Comparison of ENCODE assay signal across 11 mouse cellular contexts in the genomic region with DNA sequence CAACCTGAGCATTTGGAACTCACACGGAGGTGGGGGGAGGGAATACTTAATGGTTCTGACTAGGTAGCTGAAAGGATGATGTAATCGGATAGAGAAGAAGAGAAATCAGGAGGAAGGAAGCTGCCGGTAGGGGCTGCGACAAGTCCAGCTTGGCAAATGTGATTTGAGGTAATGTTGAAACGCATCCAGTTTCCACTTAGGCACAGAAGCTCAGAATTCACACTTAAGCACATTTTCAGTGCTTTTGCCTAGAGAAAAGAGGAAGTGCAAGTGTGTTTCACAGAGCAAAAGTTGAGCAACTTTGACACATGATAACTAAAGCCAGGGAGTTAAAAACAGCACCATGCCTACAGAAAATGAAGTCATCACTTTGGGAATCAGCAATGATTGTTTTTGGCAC. TPM values are rescaled to one million over a fixed set of nuclear protein-coding genes. Genes with fewer than 3 reads are reported as not detected.
DNase-seq lines count a peak whose midpoint lies in the region; ATAC-seq lines count a peak whose summit lies in the region.
"Had no signal": no experiment of that assay in that cellular context is flagged by ENCODE, and none has a peak within 500 bp of the region (broad histone marks: within the 10 kb centered on the region; RNA-seq: fewer than 3 reads in every experiment).

No protein-coding gene starts in this region.

- whole genome bisulfite sequencing in heart, embryonic 12.5 days: 39% methylated on average over 5 of the region's 5 CpGs
- 30% methylated on average over 5 of the region's 5 CpGs for WGBS in liver, embryonic 11.5 days
- 38% methylated on average over 5 of the region's 5 CpGs for WGBS in stomach, embryonic 16.5 days

- ATAC-seq in heart, embryonic 12.5 days (ENCODE audit: insufficient number of reproducible peaks, low FRiP score): no peak
- no peak for ATAC-seq in liver, embryonic 11.5 days (replicated peaks; ENCODE audit: low FRiP score)
- no peak for ATAC-seq in stomach, embryonic 16.5 days (ENCODE audit: insufficient read depth, low FRiP score)
- no peak for ATAC-seq in inflammation-experienced regulatory T-cells, adult 6 months

- H3K4me3 ChIP-seq in heart, embryonic 12.5 days: no peak overlapping the region
- no peak overlapping the region for H3K4me3 ChIP-seq in liver, embryonic 11.5 days (ENCODE audit: low read depth, low read length)
- no peak overlapping the region for H3K4me3 ChIP-seq in stomach, embryonic 16.5 days (replicated peaks; ENCODE audit: low read length)
- H3K4me3 ChIP-seq: neural tube, embryonic 13.5 days had no signal

- H3K27me3 ChIP-seq in heart, embryonic 12.5 days (replicated peaks): no peaks in the 10 kb centered on the region
- H3K27me3 ChIP-seq in liver, embryonic 11.5 days (replicated peaks; ENCODE audit: control insufficient read depth, insufficient read depth, low read length): no peaks in the 10 kb centered on the region
- no peaks in the 10 kb centered on the region for H3K27me3 ChIP-seq in stomach, embryonic 16.5 days (ENCODE audit: control insufficient read depth, insufficient read depth, low read length)
- H3K27me3 ChIP-seq: neural tube, embryonic 13.5 days had no signal

- H3K36me3 ChIP-seq in heart, embryonic 12.5 days: peaks cover 2% of the 10 kb centered on the region; the same call in 1 of the 2 replicates
- peaks cover 8% of the 10 kb centered on the region; the same call in 1 of the 2 replicates for H3K36me3 ChIP-seq in liver, embryonic 11.5 days (ENCODE audit: control insufficient read depth, insufficient read depth, low read length)
- no peaks in the 10 kb centered on the region; the same call in 1 of the 2 replicates for H3K36me3 ChIP-seq in stomach, embryonic 16.5 days (ENCODE audit: control insufficient read depth, insufficient read depth, low read length)

- no peak for DNase-seq in heart, adult 8-10 months (ENCODE audit: low spot score)
- DNase-seq in spleen, postnatal 36 days (ENCODE audit: low spot score in 2 of 2): peak; percentile 34 to 51
- DNase-seq in spleen, adult 18-20 months: no peak
- DNase-seq in liver, embryonic 11.5 days (ENCODE audit: low spot score): no peak
- no peak for DNase-seq in cerebellum, adult 9-11 months

- no peak overlapping the region for H3K9ac ChIP-seq in heart, embryonic 12.5 days
- H3K9ac ChIP-seq in liver, embryonic 11.5 days (ENCODE audit: low read depth, low read length): no peak overlapping the region
- H3K9ac ChIP-seq in stomach, embryonic 16.5 days (ENCODE audit: low read length): no peak overlapping the region
- H3K9ac ChIP-seq: neural tube, embryonic 13.5 days had no signal

- H3K4me2 ChIP-seq in heart, embryonic 12.5 days: no peak overlapping the region
- H3K4me2 ChIP-seq in liver, embryonic 11.5 days: no peak overlapping the region
- H3K4me2 ChIP-seq in stomach, embryonic 16.5 days (ENCODE audit: low read depth, low read length): no peak overlapping the region
- H3K4me2 ChIP-seq: neural tube, embryonic 13.5 days had no signal

- H3K27ac ChIP-seq in heart, embryonic 12.5 days (ENCODE audit: poor library complexity, severe bottlenecking): 0 out of 2 replicates have a peak overlapping the region, but pooled peaks have one; percentile 13
- peak overlapping the region; percentile 89; the same call in 1 of the 2 replicates for H3K27ac ChIP-seq in liver, embryonic 11.5 days (ENCODE audit: low read depth, low read length)
- peak overlapping the region; percentile 49; the same call in 1 of the 2 replicates for H3K27ac ChIP-seq in stomach, embryonic 16.5 days (ENCODE audit: low read length)
- H3K27ac ChIP-seq: neural tube, embryonic 13.5 days had no signal

- H3K4me1 ChIP-seq in heart, embryonic 12.5 days (replicated peaks): peaks cover 37% of the 10 kb centered on the region
- peaks cover 58% of the 10 kb centered on the region for H3K4me1 ChIP-seq in liver, embryonic 11.5 days (replicated peaks; ENCODE audit: control insufficient read depth, insufficient read depth, low read length)
- H3K4me1 ChIP-seq in stomach, embryonic 16.5 days (ENCODE audit: control insufficient read depth, insufficient read depth, low read length): peaks cover 19% of the 10 kb centered on the region

- no peaks in the 10 kb centered on the region for H3K9me3 ChIP-seq in heart, embryonic 12.5 days (replicated peaks)
- H3K9me3 ChIP-seq in liver, embryonic 11.5 days (ENCODE audit: control insufficient read depth, low read length): no peaks in the 10 kb centered on the region
- no peaks in the 10 kb centered on the region for H3K9me3 ChIP-seq in stomach, embryonic 16.5 days (replicated peaks; ENCODE audit: control insufficient read depth, low read length)
- H3K9me3 ChIP-seq: neural tube, embryonic 13.5 days had no signal

RNA-seq across cellular contexts. Expression of a gene that starts 8.4 kb away (rescaled TPM):
- 20.1 and 21.6 TPM in 2 replicates for polyA plus RNA-seq in heart, embryonic 12.5 days (2016; fragmentation: Nextera tagmentation; extraction: Ambion mirVana)
- 10 to 100 TPM; 22.2 to 27.6 (median 25.6) TPM for total RNA-seq in heart, adult 8-10 months (2022)
- 43.8 and 46.9 TPM in 2 replicates for polyA plus RNA-seq in liver, embryonic 11.5 days (2014; fragmentation: Nextera tagmentation; extraction: Ambion mirVana)
- polyA plus RNA-seq in stomach, embryonic 16.5 days (2015; fragmentation: Nextera tagmentation; extraction: Ambion mirVana): 42.4 and 42.5 TPM in 2 replicates
- 10 to 100 TPM; 34.8 to 45.1 (median 41.8) TPM for polyA plus RNA-seq in inflammation-experienced regulatory T-cells, adult 6 months (2017; shearing (Covaris generic))

RNA-seq across cellular contexts. Expression of a gene that starts 19.5 kb away (rescaled TPM):
- polyA plus RNA-seq in heart, embryonic 12.5 days (2016; fragmentation: Nextera tagmentation; extraction: Ambion mirVana): 6.7 TPM in 2 replicates
- total RNA-seq in heart, adult 8-10 months (2022): 1 to 10 TPM; 3.2 to 4.1 (median 3.4) TPM
- polyA plus RNA-seq in liver, embryonic 11.5 days (2014; fragmentation: Nextera tagmentation; extraction: Ambion mirVana): 9.7 and 9.8 TPM in 2 replicates
- 11.8 and 12.9 TPM in 2 replicates for polyA plus RNA-seq in stomach, embryonic 16.5 days (2015; fragmentation: Nextera tagmentation; extraction: Ambion mirVana)
- polyA plus RNA-seq in inflammation-experienced regulatory T-cells, adult 6 months (2017; shearing (Covaris generic)): 10 to 100 TPM in 2 of 3 experiments, 1 to 10 TPM in 1; 8.4 to 12.4 (median 10.2) TPM

RNA-seq across cellular contexts. Expression of a gene that starts 36.8 kb away (rescaled TPM):
- polyA plus RNA-seq in heart, embryonic 12.5 days (2016; fragmentation: Nextera tagmentation; extraction: Ambion mirVana): not detected in 2 replicates
- total RNA-seq in heart, adult 8-10 months (2022): not detected
- not detected in 2 replicates for polyA plus RNA-seq in liver, embryonic 11.5 days (2014; fragmentation: Nextera tagmentation; extraction: Ambion mirVana)
- not detected in 2 replicates for polyA plus RNA-seq in stomach, embryonic 16.5 days (2015; fragmentation: Nextera tagmentation; extraction: Ambion mirVana)
- not detected for polyA plus RNA-seq in inflammation-experienced regulatory T-cells, adult 6 months (2017; shearing (Covaris generic))
- polyA plus RNA-seq: hindbrain, embryonic 11.5 days; limb, embryonic 11.5 days had no signal

RNA-seq across cellular contexts. Expression of a gene that starts 43.1 kb away (rescaled TPM):
- not detected in 2 replicates for polyA plus RNA-seq in heart, embryonic 12.5 days (2016; fragmentation: Nextera tagmentation; extraction: Ambion mirVana)
- not detected for total RNA-seq in heart, adult 8-10 months (2022)
- not detected in 2 replicates for polyA plus RNA-seq in liver, embryonic 11.5 days (2014; fragmentation: Nextera tagmentation; extraction: Ambion mirVana)
- not detected in 2 replicates for polyA plus RNA-seq in stomach, embryonic 16.5 days (2015; fragmentation: Nextera tagmentation; extraction: Ambion mirVana)
- not detected for polyA plus RNA-seq in inflammation-experienced regulatory T-cells, adult 6 months (2017; shearing (Covaris generic))
- polyA plus RNA-seq: hindbrain, embryonic 11.5 days had no signal

Comparison
In these comparisons a context has a peak if more than half of its experiments do, and no peak if none do; other contexts are left out.
1. DNase-seq: peak in spleen, postnatal 36 days (2 of 2); none in heart, adult 8-10 months (single experiment), spleen, adult 18-20 months (0 of 2), liver, embryonic 11.5 days (single experiment) and cerebellum, adult 9-11 months (single experiment).
2. H3K27ac ChIP-seq: peak in every context shown above with its lines; median percentile 89 in liver, embryonic 11.5 days; 49 in stomach, embryonic 16.5 days; 13 in heart, embryonic 12.5 days.